In the genomic region with DNA sequence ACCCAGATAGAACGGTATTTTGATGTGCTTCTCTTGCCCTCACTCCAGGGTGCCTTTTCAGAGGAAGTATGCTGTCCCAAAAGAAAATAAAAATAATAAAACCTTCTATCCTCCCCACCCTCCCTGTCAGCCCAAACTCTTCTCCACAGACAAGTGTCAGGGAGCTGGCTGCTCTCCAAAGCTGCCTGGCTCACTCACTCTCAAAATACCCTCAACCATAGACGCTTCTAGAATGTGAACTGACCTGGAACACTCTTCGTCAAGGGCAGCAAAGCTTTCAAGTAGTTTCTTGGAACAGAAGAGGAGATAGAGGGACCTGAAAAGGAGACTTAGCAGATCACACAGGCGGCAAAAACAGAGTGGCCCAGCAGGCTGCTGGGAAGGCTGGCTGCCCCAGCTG, we compare ENCODE assay signal across 14 mouse cellular contexts.
DNase-seq lines count a peak whose midpoint lies in the region; ATAC-seq and TF ChIP-seq lines count a peak whose summit lies in the region.
"Had no signal": no experiment of that assay in that cellular context is flagged by ENCODE, and none has a peak within 500 bp of the region (broad histone marks: within the 10 kb centered on the region; RNA-seq: fewer than 3 reads in every experiment).

No protein-coding gene starts in this region.

- H3K4me2 ChIP-seq in kidney, embryonic 14.5 days (replicated peaks; ENCODE audit: low read depth, low read length), result no peak overlapping the region
- H3K4me2 ChIP-seq in heart, embryonic 11.5 days, result no peak overlapping the region
- no peak overlapping the region for H3K4me2 ChIP-seq in forebrain, embryonic 13.5 days
- H3K4me2 ChIP-seq: embryonic facial prominence, embryonic 12.5 days; hindbrain, embryonic 12.5 days; limb, embryonic 12.5 days; neural tube, embryonic 13.5 days had no signal

- peak; percentile 38 for DNase-seq in adrenal gland, postnatal 10 days
- no peak for DNase-seq in adrenal gland, adult 18-20 months (ENCODE audit: low spot score in 2 of 2)
- DNase-seq in kidney, adult 2 months, result peak; percentile 68
- peak; percentile 57 to 65 for DNase-seq in kidney, postnatal 25 days
- no peak for DNase-seq in thymus, postnatal 36 days
- DNase-seq: cerebellum, adult 2 months; forebrain, postnatal 0 days had no signal

- no peaks in the 10 kb centered on the region for H3K36me3 ChIP-seq in kidney, adult 2 months (ENCODE audit: control insufficient read depth, insufficient read depth, low read length)
- no peaks in the 10 kb centered on the region for H3K36me3 ChIP-seq in kidney, embryonic 14.5 days (ENCODE audit: control insufficient read depth, insufficient read depth, low read length)
- H3K36me3 ChIP-seq in heart, embryonic 11.5 days (ENCODE audit: control insufficient read depth, insufficient read depth, low read length), result no peaks in the 10 kb centered on the region
- no peaks in the 10 kb centered on the region for H3K36me3 ChIP-seq in forebrain, embryonic 13.5 days (ENCODE audit: poor library complexity, severe bottlenecking)
- H3K36me3 ChIP-seq: embryonic facial prominence, embryonic 12.5 days; hindbrain, embryonic 12.5 days; limb, embryonic 12.5 days; neural tube, embryonic 13.5 days had no signal

- no peak overlapping the region for H3K4me3 ChIP-seq in kidney, adult 2 months (ENCODE audit: insufficient read depth, low read depth, low read length)
- no peak overlapping the region for H3K4me3 ChIP-seq in kidney, embryonic 14.5 days (ENCODE audit: low read length)
- H3K4me3 ChIP-seq in heart, embryonic 11.5 days (ENCODE audit: low read depth, low read length), result no peak overlapping the region
- no peak overlapping the region for H3K4me3 ChIP-seq in forebrain, embryonic 13.5 days
- H3K4me3 ChIP-seq: embryonic facial prominence, embryonic 12.5 days; hindbrain, embryonic 12.5 days; limb, embryonic 12.5 days; neural tube, embryonic 13.5 days had no signal

- no peaks in the 10 kb centered on the region for H3K9me3 ChIP-seq in kidney, embryonic 14.5 days (ENCODE audit: control insufficient read depth, low read length)
- H3K9me3 ChIP-seq in heart, embryonic 11.5 days (replicated peaks; ENCODE audit: control insufficient read depth, low read length), result no peaks in the 10 kb centered on the region
- H3K9me3 ChIP-seq in forebrain, embryonic 13.5 days (replicated peaks), result no peaks in the 10 kb centered on the region
- H3K9me3 ChIP-seq: embryonic facial prominence, embryonic 12.5 days; hindbrain, embryonic 12.5 days; limb, embryonic 12.5 days; neural tube, embryonic 13.5 days had no signal

- no peak for TF ChIP-seq POLR2A in kidney, adult 2 months (IDR thresholded peaks at IDR 0.05; ENCODE audit: low read depth, low read length)

- no peak overlapping the region for H3K27ac ChIP-seq in kidney, adult 2 months (ENCODE audit: insufficient read depth, low read depth, low read length)
- no peak overlapping the region for H3K27ac ChIP-seq in kidney, embryonic 14.5 days (ENCODE audit: low read depth, low read length)
- peak overlapping the region; percentile 60; the same call in 1 of the 2 replicates for H3K27ac ChIP-seq in heart, embryonic 11.5 days (ENCODE audit: low read depth, low read length)
- no peak overlapping the region for H3K27ac ChIP-seq in forebrain, embryonic 13.5 days
- H3K27ac ChIP-seq: embryonic facial prominence, embryonic 12.5 days; hindbrain, embryonic 12.5 days; limb, embryonic 12.5 days; neural tube, embryonic 13.5 days had no signal

- no peaks in the 10 kb centered on the region for H3K27me3 ChIP-seq in kidney, adult 2 months (replicated peaks; ENCODE audit: control insufficient read depth, insufficient read depth, low read length)
- H3K27me3 ChIP-seq in kidney, embryonic 14.5 days (ENCODE audit: control insufficient read depth, insufficient read depth, low read length), result no peaks in the 10 kb centered on the region
- no peaks in the 10 kb centered on the region for H3K27me3 ChIP-seq in heart, embryonic 11.5 days (ENCODE audit: control insufficient read depth, insufficient read depth, low read length)
- no peaks in the 10 kb centered on the region for H3K27me3 ChIP-seq in forebrain, embryonic 13.5 days
- H3K27me3 ChIP-seq: embryonic facial prominence, embryonic 12.5 days; hindbrain, embryonic 12.5 days; limb, embryonic 12.5 days; neural tube, embryonic 13.5 days had no signal

- ATAC-seq in kidney, embryonic 14.5 days (ENCODE audit: low FRiP score, low TSS enrichment), result no peak
- no peak for ATAC-seq in heart, embryonic 11.5 days (replicated peaks; ENCODE audit: insufficient number of reproducible peaks, low FRiP score, low TSS enrichment)
- no peak for ATAC-seq in forebrain, embryonic 13.5 days
- ATAC-seq: forebrain, postnatal 0 days had no signal

- no peak for TF ChIP-seq CTCF in kidney, adult 2 months (conservative IDR thresholded peaks at IDR 0.05; ENCODE audit: insufficient read depth, insufficient read length, low read depth, low read length)

- no peak overlapping the region for H3K9ac ChIP-seq in kidney, embryonic 14.5 days (ENCODE audit: low read depth, low read length)
- H3K9ac ChIP-seq in heart, embryonic 11.5 days (ENCODE audit: low read depth, low read length), result 0 out of 2 replicates have a peak overlapping the region, but pooled peaks have one; percentile 24
- H3K9ac ChIP-seq in forebrain, embryonic 13.5 days, result no peak overlapping the region
- H3K9ac ChIP-seq: embryonic facial prominence, embryonic 12.5 days; forebrain, postnatal 0 days; hindbrain, embryonic 12.5 days; limb, embryonic 12.5 days; neural tube, embryonic 13.5 days had no signal

- peaks cover 6% of the 10 kb centered on the region; the same call in 1 of the 2 replicates for H3K4me1 ChIP-seq in kidney, adult 2 months (ENCODE audit: control insufficient read depth, insufficient read depth, low read length)
- no peaks in the 10 kb centered on the region; the same call in 1 of the 2 replicates for H3K4me1 ChIP-seq in kidney, embryonic 14.5 days (ENCODE audit: control insufficient read depth, insufficient read depth, low read length)
- H3K4me1 ChIP-seq in heart, embryonic 11.5 days (ENCODE audit: control insufficient read depth, insufficient read depth, low read length), result peaks cover 20% of the 10 kb centered on the region
- H3K4me1 ChIP-seq in forebrain, embryonic 13.5 days, result peaks cover 20% of the 10 kb centered on the region
- H3K4me1 ChIP-seq: neural tube, embryonic 13.5 days had no signal

- 25% methylated on average over 4 of the region's 4 CpGs for WGBS in kidney, adult 2 months
- WGBS in kidney, embryonic 14.5 days, result 44% methylated on average over 4 of the region's 4 CpGs
- WGBS in heart, embryonic 11.5 days (ENCODE audit: insufficient replicate concordance), result 32% methylated on average over 4 of the region's 4 CpGs
- WGBS in forebrain, embryonic 13.5 days, result 39% methylated on average over 4 of the region's 4 CpGs

Comparison
In these comparisons a context has a peak if more than half of its experiments do, and no peak if none do; other contexts are left out.
1. DNase-seq: peak in adrenal gland, postnatal 10 days (single experiment), kidney, adult 2 months (single experiment) and kidney, postnatal 25 days (2 of 2); none in adrenal gland, adult 18-20 months (0 of 2) and thymus, postnatal 36 days (0 of 2).